Mouse (Mus musculus): ENCODE measurements around the gene Fam118b. TPM values are rescaled to one million over a fixed set of nuclear protein-coding genes. Genes with fewer than 3 reads are reported as not detected.
A peak's percentile ranks its signal among the peaks of the same experiment; 100 is the strongest.

Fam118b gene
- polyA plus RNA-seq, 1 experiment from 2014 or later: 9.9 TPM

DNA sequence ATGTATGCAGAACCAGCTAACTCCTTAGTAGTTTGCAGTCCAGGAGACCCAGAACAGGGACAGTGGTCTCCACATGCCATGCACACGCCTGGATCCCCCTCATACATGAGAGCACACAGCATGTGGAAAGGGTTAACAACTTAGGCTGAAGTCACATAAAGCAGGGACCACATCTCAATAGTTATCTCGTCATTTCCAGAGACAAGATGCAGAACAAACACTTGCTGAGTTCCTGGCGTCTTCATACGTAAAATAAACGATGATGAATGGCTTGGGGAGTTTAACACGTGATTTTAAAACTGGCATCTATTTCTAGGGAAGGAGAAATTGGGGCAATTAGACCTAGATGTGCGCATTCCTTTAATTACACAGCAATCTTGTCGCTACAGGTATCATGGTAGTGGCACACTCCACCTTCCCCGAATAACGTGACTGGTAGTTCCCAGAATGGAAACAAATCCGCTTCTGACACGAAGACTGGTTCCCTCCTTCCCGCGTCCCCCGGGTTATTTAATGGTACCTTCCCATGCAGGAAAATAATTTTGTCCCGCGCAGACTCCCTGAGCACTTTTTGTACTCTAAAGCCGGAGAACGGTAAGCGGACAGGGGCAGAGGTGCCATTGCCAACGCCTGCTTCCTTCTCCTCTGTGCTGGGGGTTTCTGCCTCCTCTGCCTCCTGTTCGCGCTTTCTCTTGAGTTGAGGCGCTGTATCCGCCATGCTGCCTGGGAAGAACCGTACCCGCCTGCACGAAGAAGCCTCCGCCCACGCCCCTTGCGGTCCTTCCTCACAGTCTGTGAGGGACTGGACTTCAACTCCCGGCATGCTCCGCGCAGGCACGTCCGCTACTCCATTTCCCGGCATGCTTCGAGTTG, 92.1 kb downstream of the Fam118b start, which contains the start of gene Dcps:
TSS of gene Dcps (minus strand) at position 811 of the 873 bp plus-strand sequence.
- no peaks in the 10 kb centered on the region for H3K27me3 ChIP-seq (ENCODE audit: control insufficient read depth, insufficient read depth, low read depth, low read length)
- peak within 1 kb of the TSS; percentile 94 for H3K4me2 ChIP-seq (ENCODE audit: low read depth, low read length)
- H3K4me3 ChIP-seq (ENCODE audit: low read depth, low read length): peak within 1 kb of the TSS; percentile 76
- H3K36me3 ChIP-seq (ENCODE audit: control insufficient read depth, insufficient read depth): peaks cover 3% of the 10 kb centered on the region
- peak; percentile 99 for ATAC-seq (ENCODE audit: low read depth)
- WGBS (ENCODE audit: insufficient replicate concordance): under 1% methylated on average over 38 of the region's 38 CpGs
- H3K9me3 ChIP-seq (replicated peaks; ENCODE audit: control insufficient read depth, low read length): no peaks in the 10 kb centered on the region
- H3K4me1 ChIP-seq (ENCODE audit: control insufficient read depth, low read depth, low read length): peaks cover 13% of the 10 kb centered on the region
- peak within 1 kb of the TSS; percentile 85 for H3K27ac ChIP-seq (ENCODE audit: low read length)
- H3K9ac ChIP-seq (ENCODE audit: low read depth, low read length): peak within 1 kb of the TSS; percentile 73

DNA sequence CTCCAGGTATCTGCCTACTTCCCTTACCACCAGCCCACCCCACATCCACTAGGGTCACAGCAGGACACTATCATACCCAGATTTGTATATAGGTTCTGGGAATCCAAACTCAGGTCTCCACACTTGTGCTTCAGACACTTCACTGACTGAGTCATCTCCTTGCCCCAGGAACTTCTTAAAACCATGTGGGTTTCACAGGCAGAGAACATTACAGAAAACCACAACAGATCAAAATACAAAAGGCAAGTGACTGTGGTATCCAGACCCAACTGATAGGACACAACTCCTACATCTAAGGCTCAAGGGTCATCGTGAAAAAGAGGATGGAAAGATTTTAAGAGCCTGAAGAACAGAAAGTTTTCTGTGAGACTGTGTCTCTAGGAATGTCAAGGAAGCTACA, 94.3 kb downstream of the Fam118b start:
- H3K36me3 ChIP-seq (ENCODE audit: control insufficient read depth, insufficient read depth): peaks cover 5% of the 10 kb centered on the region
- no peaks in the 10 kb centered on the region for H3K27me3 ChIP-seq (ENCODE audit: control insufficient read depth, insufficient read depth, low read depth, low read length)
- no peak overlapping the region for H3K4me2 ChIP-seq (ENCODE audit: low read depth, low read length)
- peaks cover 13% of the 10 kb centered on the region for H3K4me1 ChIP-seq (ENCODE audit: control insufficient read depth, low read depth, low read length)
- no peak overlapping the region for H3K9ac ChIP-seq (ENCODE audit: low read depth, low read length)
- H3K9me3 ChIP-seq (replicated peaks; ENCODE audit: control insufficient read depth, low read length): no peaks in the 10 kb centered on the region
- 50% methylated on average over 1 of the region's 1 CpGs for WGBS (ENCODE audit: insufficient replicate concordance)
- H3K27ac ChIP-seq (ENCODE audit: low read length): no peak overlapping the region
- no peak overlapping the region for H3K4me3 ChIP-seq (ENCODE audit: low read depth, low read length)
- no peak for ATAC-seq (ENCODE audit: low read depth)

DNA sequence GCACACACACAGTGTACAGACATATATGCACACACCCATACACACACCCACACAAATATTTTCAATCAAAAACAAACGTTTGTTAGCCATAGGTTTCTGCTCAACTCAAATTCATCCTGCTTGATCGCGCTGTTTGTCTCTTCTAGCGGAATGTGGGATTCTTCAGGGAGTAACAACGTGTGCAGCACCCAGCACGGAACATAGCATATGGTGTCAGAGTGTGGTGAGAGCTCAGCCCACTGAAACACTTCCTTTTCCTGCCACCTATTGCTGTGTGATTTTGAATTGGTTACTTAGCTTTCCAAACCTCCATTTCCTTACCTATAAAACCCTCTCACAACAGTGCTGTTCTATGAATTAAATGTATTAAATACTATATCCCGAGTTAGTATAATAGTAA, 97.5 kb downstream of the Fam118b start:
- no peak overlapping the region for H3K4me2 ChIP-seq (ENCODE audit: low read depth, low read length)
- H3K36me3 ChIP-seq (ENCODE audit: control insufficient read depth, insufficient read depth): peaks cover 5% of the 10 kb centered on the region
- H3K27ac ChIP-seq (ENCODE audit: low read length): no peak overlapping the region
- no peak overlapping the region for H3K4me3 ChIP-seq (ENCODE audit: low read depth, low read length)
- H3K9ac ChIP-seq (ENCODE audit: low read depth, low read length): no peak overlapping the region
- no peak for ATAC-seq (ENCODE audit: low read depth)
- peaks cover 15% of the 10 kb centered on the region for H3K4me1 ChIP-seq (ENCODE audit: control insufficient read depth, low read depth, low read length)
- no peaks in the 10 kb centered on the region for H3K9me3 ChIP-seq (replicated peaks; ENCODE audit: control insufficient read depth, low read length)
- 76% methylated on average over 7 of the region's 7 CpGs for WGBS (ENCODE audit: insufficient replicate concordance)
- H3K27me3 ChIP-seq (ENCODE audit: control insufficient read depth, insufficient read depth, low read depth, low read length): no peaks in the 10 kb centered on the region

Other genes starting within 250 kb of the Fam118b start
- 21.7 and 22.3 TPM in 2 replicates for gene St3gal4, start 148.5 kb downstream of the Fam118b start, polyA plus RNA-seq (2015; fragmentation: Nextera tagmentation; extraction: Ambion mirVana)
- gene Dcps, start 91.7 kb downstream of the Fam118b start, polyA plus RNA-seq (2015; fragmentation: Nextera tagmentation; extraction: Ambion mirVana): 43.4 and 44.2 TPM in 2 replicates
- gene Srpr, start 67.6 kb downstream of the Fam118b start, polyA plus RNA-seq (2015; fragmentation: Nextera tagmentation; extraction: Ambion mirVana): 48.2 and 51.5 TPM in 2 replicates
- 7.2 and 8.5 TPM in 2 replicates for gene Tirap, start 67.5 kb downstream of the Fam118b start, polyA plus RNA-seq (2015; fragmentation: Nextera tagmentation; extraction: Ambion mirVana)
- 20.2 and 20.5 TPM in 2 replicates for gene Foxred1, start 56.8 kb downstream of the Fam118b start, polyA plus RNA-seq (2015; fragmentation: Nextera tagmentation; extraction: Ambion mirVana)
- 10.5 and 11.2 TPM in 2 replicates for gene Rpusd4, start 60 bp upstream of the Fam118b start, polyA plus RNA-seq (2015; fragmentation: Nextera tagmentation; extraction: Ambion mirVana)
- 0.30 and 0.42 TPM in 2 replicates for gene Cdon, start 153.3 kb upstream of the Fam118b start, polyA plus RNA-seq (2015; fragmentation: Nextera tagmentation; extraction: Ambion mirVana)

Data from liver, embryonic 16.5 days (tissue).